Mouse (Mus musculus): ENCODE results near the gene Abracl. TPM values are rescaled to one million over a fixed set of nuclear protein-coding genes. Genes with fewer than 3 reads are reported as not detected.
A peak's percentile ranks its signal among the peaks of the same experiment; 100 is the strongest.

Gene Abracl
- total and polyA plus RNA-seq, 2 experiments from 2014 or later, result 19.2 to 42.0 TPM

DNA sequence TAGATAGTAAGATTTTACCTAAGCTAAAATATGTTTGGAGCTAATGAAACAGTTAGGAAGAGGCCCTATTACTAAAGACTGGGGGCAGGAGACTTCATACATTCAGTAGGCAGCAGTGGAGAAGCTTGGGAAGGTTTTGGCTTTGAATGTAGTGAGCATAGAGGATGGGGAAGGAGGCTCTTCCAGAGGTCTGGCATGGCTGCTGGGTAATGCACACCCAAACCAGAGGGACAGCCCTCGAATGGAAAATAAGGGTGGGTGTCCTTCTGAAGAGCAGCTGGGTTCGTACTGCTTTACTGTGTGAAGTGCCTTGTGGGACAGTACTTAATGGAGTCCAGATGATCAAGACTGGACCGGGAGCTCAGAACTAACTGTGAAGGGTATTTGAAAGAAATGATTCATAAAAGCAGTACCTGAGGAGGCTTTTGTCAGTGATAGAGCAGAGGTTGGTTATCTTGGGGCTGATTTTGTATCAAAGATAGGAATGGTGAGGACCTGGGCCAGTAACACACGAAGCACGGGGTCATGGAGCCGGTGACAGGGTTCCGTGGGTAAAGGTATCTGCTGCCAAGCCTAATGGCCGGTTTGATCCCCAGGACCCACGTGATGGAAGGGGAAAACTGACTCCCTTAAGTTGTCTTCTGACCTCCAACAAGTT is 35.7 kb upstream of the Abracl start:
- ATAC-seq (ENCODE audit: low FRiP score), result no peak
- Histone ChIP-seq H3K4me2 (ENCODE audit: low read depth, low read length, poor library complexity, severe bottlenecking) (no peak overlapping the region), H3K27ac (ENCODE audit: low read depth, low read length) (no peak overlapping the region), H3K9ac (replicated peaks; ENCODE audit: low read length, poor library complexity, severe bottlenecking) (no peak overlapping the region), H3K27me3 (ENCODE audit: insufficient read depth, low read length) (no peaks in the 10 kb centered on the region), H3K36me3 (ENCODE audit: insufficient read depth, low read length) (no peaks in the 10 kb centered on the region), H3K9me3 (ENCODE audit: low read length) (no peaks in the 10 kb centered on the region), H3K4me1 (ENCODE audit: insufficient read depth, low read length) (peaks cover 16% of the 10 kb centered on the region), H3K4me3 (ENCODE audit: low read depth, low read length) (no peak overlapping the region)
- no peak for TF ChIP-seq CTCF (IDR thresholded peaks at IDR 0.05)
- no peak for DNase-seq (ENCODE audit: low spot score)
- 89% methylated on average over 9 of the region's 9 CpGs for WGBS

DNA sequence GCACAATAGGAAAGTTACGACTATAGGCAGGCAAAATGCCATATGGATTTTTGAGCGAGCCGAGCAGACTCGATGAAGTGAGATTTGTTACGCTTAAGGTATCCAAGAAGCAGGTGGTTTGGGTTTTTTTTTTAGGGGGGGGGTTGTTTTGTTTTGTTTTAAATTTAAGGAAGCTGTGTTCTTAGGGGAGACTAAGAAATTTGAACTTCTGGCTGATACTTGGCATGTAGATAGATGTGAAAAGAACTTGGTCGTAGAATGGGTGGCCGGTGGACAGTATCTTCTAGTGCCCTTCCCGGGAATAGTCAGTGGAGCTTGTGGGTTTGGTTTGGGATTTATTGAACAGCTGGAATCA is 33.3 kb upstream of the Abracl start:
- WGBS, result 1% methylated on average over 8 of the region's 8 CpGs
- ATAC-seq (ENCODE audit: low FRiP score) (no peak), DNase-seq (ENCODE audit: low spot score) (no peak)
- H3K36me3 ChIP-seq (ENCODE audit: insufficient read depth, low read length), result no peaks in the 10 kb centered on the region
- H3K9me3 ChIP-seq (ENCODE audit: low read length), result no peaks in the 10 kb centered on the region
- H3K4me3 ChIP-seq (ENCODE audit: low read depth, low read length), result peak overlapping the region; percentile 99
- peak overlapping the region; percentile 97 for H3K9ac ChIP-seq (replicated peaks; ENCODE audit: low read length, poor library complexity, severe bottlenecking)
- peak overlapping the region; percentile 60 for H3K4me2 ChIP-seq (ENCODE audit: low read depth, low read length, poor library complexity, severe bottlenecking)
- no peak for TF ChIP-seq CTCF (IDR thresholded peaks at IDR 0.05)
- peak overlapping the region; percentile 94 for H3K27ac ChIP-seq (ENCODE audit: low read depth, low read length)
- no peaks in the 10 kb centered on the region for H3K27me3 ChIP-seq (ENCODE audit: insufficient read depth, low read length)
- H3K4me1 ChIP-seq (ENCODE audit: insufficient read depth, low read length), result peaks cover 16% of the 10 kb centered on the region

DNA sequence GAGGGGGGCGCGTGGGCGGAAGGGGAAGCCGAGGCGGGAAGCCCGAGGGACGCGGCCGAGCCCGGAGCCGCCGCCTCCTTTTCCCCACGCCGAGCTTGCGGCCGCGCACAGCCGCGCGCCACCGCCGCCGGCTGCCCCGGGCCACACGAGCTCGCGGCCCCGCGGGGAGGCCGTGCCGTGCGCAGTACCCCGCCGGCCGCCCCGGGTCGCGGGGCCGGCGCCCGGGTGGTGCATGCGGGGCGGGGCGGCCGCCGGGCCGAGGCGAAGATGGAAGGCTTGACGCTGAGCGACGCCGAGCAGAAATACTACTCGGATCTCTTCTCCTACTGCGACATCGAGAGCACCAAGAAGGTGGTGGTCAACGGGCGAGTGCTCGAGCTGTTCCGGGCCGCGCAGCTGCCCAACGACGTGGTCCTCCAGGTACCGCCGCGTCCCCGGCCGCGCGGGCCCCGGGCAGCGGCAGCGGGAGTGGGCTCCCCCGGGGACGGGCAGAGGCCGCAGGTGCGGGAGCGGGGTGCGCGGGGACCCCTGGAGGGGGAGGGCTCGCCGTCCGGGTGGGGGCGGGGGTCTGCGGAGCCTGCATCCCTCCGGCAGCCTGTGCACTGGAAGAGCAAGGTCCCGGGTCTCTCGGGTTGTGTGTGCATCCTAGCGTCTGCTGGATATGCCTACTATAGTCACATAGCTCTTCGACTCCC is 32.8 kb upstream of the Abracl start, which contains the start of gene Reps1:
Reps1 (plus strand) TSS at position 166 of the 695 bp plus-strand sequence.
- H3K27ac ChIP-seq (ENCODE audit: low read depth, low read length), result peak within 1 kb of the TSS; percentile 94
- no peaks in the 10 kb centered on the region for H3K36me3 ChIP-seq (ENCODE audit: insufficient read depth, low read length)
- ATAC-seq (ENCODE audit: low FRiP score), result peak; percentile 84
- H3K4me3 ChIP-seq (ENCODE audit: low read depth, low read length), result peak within 1 kb of the TSS; percentile 99
- peak; percentile 52 for DNase-seq (ENCODE audit: low spot score)
- WGBS, result under 1% methylated on average over 77 of the region's 90 CpGs
- peak within 1 kb of the TSS; percentile 97 for H3K9ac ChIP-seq (replicated peaks; ENCODE audit: low read length, poor library complexity, severe bottlenecking)
- no peaks in the 10 kb centered on the region for H3K9me3 ChIP-seq (ENCODE audit: low read length)
- peaks cover 16% of the 10 kb centered on the region for H3K4me1 ChIP-seq (ENCODE audit: insufficient read depth, low read length)
- H3K4me2 ChIP-seq (ENCODE audit: low read depth, low read length, poor library complexity, severe bottlenecking), result peak within 1 kb of the TSS; percentile 60
- no peak for TF ChIP-seq CTCF (IDR thresholded peaks at IDR 0.05)
- no peaks in the 10 kb centered on the region for H3K27me3 ChIP-seq (ENCODE audit: insufficient read depth, low read length)

DNA sequence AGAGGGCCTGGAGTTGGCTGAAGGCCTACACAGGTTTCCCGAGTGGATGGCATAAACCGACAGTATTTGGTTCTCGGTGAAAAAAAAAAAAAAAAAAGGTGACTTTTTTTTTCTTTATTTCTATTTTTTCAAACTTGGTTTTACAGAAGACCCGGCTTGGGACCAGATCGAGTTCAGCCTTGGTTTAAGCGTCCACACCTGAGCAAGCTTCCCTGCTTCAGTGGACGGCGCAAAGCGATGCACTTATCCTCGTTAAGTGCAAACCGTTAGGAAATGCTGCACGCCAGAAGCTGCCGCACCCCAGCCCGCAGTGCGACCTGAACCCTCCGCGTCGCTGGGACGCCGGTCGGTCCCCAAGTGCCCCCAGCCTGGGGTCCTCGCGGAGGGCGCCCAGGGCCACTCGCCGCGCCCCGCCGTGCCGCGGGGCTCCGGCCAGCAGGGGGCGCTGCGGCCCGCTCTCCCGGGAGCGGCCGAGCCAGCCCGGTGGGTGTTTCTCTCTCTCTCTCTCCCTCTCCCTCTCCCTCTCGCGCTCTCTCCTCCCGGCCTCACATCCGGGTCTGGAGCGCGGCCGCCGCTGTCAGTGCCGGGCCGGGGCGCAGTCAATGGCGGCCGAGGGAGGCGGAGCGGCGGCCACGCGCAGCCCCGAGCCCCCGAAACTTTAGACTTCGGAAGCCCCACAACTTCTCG is 32.1 kb upstream of the Abracl start:
- H3K4me3 ChIP-seq (ENCODE audit: low read depth, low read length), result peak overlapping the region; percentile 99

DNA sequence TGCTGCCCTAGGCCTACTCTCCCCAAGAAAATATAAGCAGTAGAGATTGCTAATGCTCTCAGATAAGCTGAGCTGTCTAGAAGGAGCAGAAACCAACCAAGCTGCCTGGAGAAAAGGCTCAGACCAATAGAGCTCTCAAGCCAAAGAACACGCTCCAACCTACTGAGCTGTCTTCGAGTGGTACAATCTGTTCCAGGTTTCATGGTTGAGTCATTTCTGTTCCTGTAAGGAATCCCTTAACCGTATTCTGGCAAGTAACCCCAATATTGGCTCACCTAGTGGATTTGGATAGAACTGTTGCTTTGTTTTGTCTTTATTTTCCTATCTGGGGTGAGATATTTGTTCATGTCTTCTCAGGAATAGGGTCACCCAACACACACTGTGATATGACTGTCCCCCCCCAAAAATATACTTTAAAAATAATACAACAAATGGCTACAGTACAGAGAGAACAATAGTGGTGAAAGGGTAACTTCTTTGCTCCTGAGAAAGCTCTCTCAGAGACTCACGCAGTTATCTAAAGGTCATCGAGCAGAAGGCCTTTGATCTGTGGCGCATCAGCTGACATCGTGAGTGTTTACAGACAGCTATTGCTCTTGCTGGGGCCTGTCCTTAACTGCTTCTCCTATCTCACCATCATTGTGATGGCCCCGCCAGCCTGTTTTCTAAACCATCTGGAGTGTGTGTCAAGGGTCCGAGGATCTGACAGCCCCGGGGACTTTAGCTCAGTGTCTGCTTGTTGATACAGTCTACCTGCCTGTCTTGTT is 24.5 kb upstream of the Abracl start:
- H3K9ac ChIP-seq (replicated peaks; ENCODE audit: low read length, poor library complexity, severe bottlenecking), result no peak overlapping the region
- H3K9me3 ChIP-seq (ENCODE audit: low read length), result no peaks in the 10 kb centered on the region
- no peak overlapping the region for H3K4me2 ChIP-seq (ENCODE audit: low read depth, low read length, poor library complexity, severe bottlenecking)
- H3K27ac ChIP-seq (ENCODE audit: low read depth, low read length), result no peak overlapping the region
- H3K4me3 ChIP-seq (ENCODE audit: low read depth, low read length), result no peak overlapping the region
- ATAC-seq (ENCODE audit: low FRiP score), result no peak
- H3K36me3 ChIP-seq (ENCODE audit: insufficient read depth, low read length), result no peaks in the 10 kb centered on the region
- no peaks in the 10 kb centered on the region for H3K27me3 ChIP-seq (ENCODE audit: insufficient read depth, low read length)
- no peak for TF ChIP-seq CTCF (IDR thresholded peaks at IDR 0.05)
- no peaks in the 10 kb centered on the region for H3K4me1 ChIP-seq (ENCODE audit: insufficient read depth, low read length)
- no peak for DNase-seq (ENCODE audit: low spot score)
- WGBS, result 80% methylated on average over 10 of the region's 10 CpGs

More for the DNA sequence above, 32.1 kb upstream of the Abracl start:
- Histone ChIP-seq H3K4me1 (ENCODE audit: insufficient read depth, low read length) (peaks cover 16% of the 10 kb centered on the region), H3K27me3 (ENCODE audit: insufficient read depth, low read length) (no peaks in the 10 kb centered on the region), H3K36me3 (ENCODE audit: insufficient read depth, low read length) (no peaks in the 10 kb centered on the region), H3K9ac (replicated peaks; ENCODE audit: low read length, poor library complexity, severe bottlenecking) (peak overlapping the region; percentile 97), H3K27ac (ENCODE audit: low read depth, low read length) (peak overlapping the region; percentile 94), H3K4me2 (ENCODE audit: low read depth, low read length, poor library complexity, severe bottlenecking) (peak overlapping the region; percentile 60), H3K9me3 (ENCODE audit: low read length) (no peaks in the 10 kb centered on the region)
- ATAC-seq (ENCODE audit: low FRiP score) (peak; percentile 99), DNase-seq (ENCODE audit: low spot score) (peak; percentile 90)
- WGBS, result 1% methylated on average over 57 of the region's 61 CpGs
- peak; percentile 65 for TF ChIP-seq CTCF (IDR thresholded peaks at IDR 0.05)
